Mouse (Mus musculus) ES-E14 (cell line): Measurements from ENCODE around the gene Dclk1.

Experiments
- CHD2 ChIP-seq: IDR thresholded peaks from 2 replicates; pipeline ENCODE4 v1.6.1; 2014; ENCODE audit warnings: mild to moderate bottlenecking, low read depth, low read length, inconsistent platforms
- HCFC1 ChIP-seq: IDR thresholded peaks from 2 replicates; pipeline ENCODE4 v1.6.1; 2012; ENCODE audit warnings: low read length, inconsistent platforms, borderline replicate concordance; ENCODE audit not compliant: insufficient read depth
- MAFK ChIP-seq: IDR thresholded peaks from 2 replicates; pipeline ENCODE4 v1.6.1; 2014; ENCODE audit warnings: mild to moderate bottlenecking, low read depth, low read length, inconsistent platforms; ENCODE audit not compliant: insufficient read depth
- ZC3H11A ChIP-seq: IDR thresholded peaks from 2 replicates; pipeline ENCODE4 v1.6.1; 2012; ENCODE audit warnings: low read depth, mild to moderate bottlenecking, inconsistent platforms, low read length, borderline replicate concordance
- ZNF384 ChIP-seq: IDR thresholded peaks from 2 replicates; pipeline ENCODE4 v1.6.1; 2012; ENCODE audit warnings: low read depth, low read length, inconsistent platforms

DNA sequence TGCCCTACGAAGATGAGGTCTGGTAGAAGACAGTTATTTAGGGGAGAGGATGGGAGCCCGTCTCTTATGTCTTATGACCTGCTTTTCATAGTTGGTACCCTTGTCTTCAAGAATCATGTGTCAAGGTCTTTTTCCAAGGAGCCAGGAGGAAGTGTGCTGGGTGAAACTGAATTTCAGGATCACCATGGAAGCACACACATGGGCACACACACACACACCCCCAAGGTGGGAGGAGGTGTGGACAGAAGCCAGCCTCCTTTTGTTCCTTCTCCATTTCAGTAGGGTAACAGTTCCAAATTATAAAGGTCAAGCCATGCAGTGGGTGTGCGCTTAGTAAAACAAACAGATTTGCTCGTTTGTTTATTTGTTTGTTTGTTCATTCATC is 330.1 kb downstream of the Dclk1 start:
- TF ChIP-seq CHD2 = no peak
- TF ChIP-seq MAFK = no peak
- TF ChIP-seq ZNF384 = no peak
- TF ChIP-seq ZC3H11A = no peak
- TF ChIP-seq HCFC1 = no peak
